Mouse (Mus musculus) heart, embryonic 12.5 days (tissue): Measurements from ENCODE around the gene Ppp2r5e. TPM values are rescaled to one million over a fixed set of nuclear protein-coding genes. Genes with fewer than 3 reads are reported as not detected.
"Not testable (repeated sequence)": the region's sequence is repeated elsewhere in the genome, so short reads cannot be mapped to it uniquely, and the experiment has no call there.

Experiments
- ATAC-seq: fragments of 200-750 bp; cut with Nextera tagmentation; 2 replicates; pipeline ENCODE4 v1.8.0; 2017; ENCODE audit warnings: moderate TSS enrichment, moderate library complexity; ENCODE audit not compliant: insufficient number of reproducible peaks, low FRiP score
- H3K27ac ChIP-seq: fragments of 300-500 bp; sonication (generic); 2 replicates; pipeline ENCODE4 v1.5.1; 2016; ENCODE audit warnings: mild to moderate bottlenecking, moderate library complexity; ENCODE audit not compliant: poor library complexity, severe bottlenecking
- H3K27me3 ChIP-seq: fragments of 300-500 bp; sonication (generic); replicated peaks from 2 replicates; pipeline ENCODE4 v1.6.1; 2016; ENCODE audit warnings: mild to moderate bottlenecking, moderate library complexity
- H3K36me3 ChIP-seq: fragments of 300-500 bp; sonication (generic); 2 replicates; pipeline ENCODE4 v1.6.1; 2016; ENCODE audit warnings: mild to moderate bottlenecking, moderate library complexity
- H3K4me1 ChIP-seq: fragments of 300-500 bp; sonication (generic); replicated peaks from 2 replicates; pipeline ENCODE4 v1.6.1; 2016; ENCODE audit warnings: mild to moderate bottlenecking
- H3K4me2 ChIP-seq: fragments of 300-500 bp; sonication (generic); 2 replicates; pipeline ENCODE4 v1.6.1; 2016; ENCODE audit warnings: mild to moderate bottlenecking, moderate library complexity
- H3K4me3 ChIP-seq: fragments of 300-500 bp; sonication (generic); 2 replicates; pipeline ENCODE4 v1.5.1; 2016; ENCODE audit warnings: mild to moderate bottlenecking
- H3K9ac ChIP-seq: fragments of 300-500 bp; sonication (generic); 2 replicates; pipeline ENCODE4 v1.6.1; 2016; ENCODE audit warnings: mild to moderate bottlenecking, moderate library complexity
- H3K9me3 ChIP-seq: fragments of 300-500 bp; sonication (generic); replicated peaks from 2 replicates; pipeline ENCODE4 v1.6.1; 2016; ENCODE audit warnings: mild to moderate bottlenecking, moderate library complexity
- WGBS: fragments of 180-500 bp; shearing (Covaris S2); methylation state at CpG from one replicate; pipeline ENCODE4 v1.1.7; 2016; 5-methylcytosine and 5-hydroxymethylcytosine counted together
- polyA plus RNA-seq: library from polyadenylated mRNA; unstranded; fragments of >200 nt; fragmentation: Nextera tagmentation; extraction: Ambion mirVana; gene quantifications from 2 replicates; pipeline ENCODE4 v1.2.1, GENCODE M21; 2016

Gene Ppp2r5e
- polyA plus RNA-seq, 1 experiment from 2014 or later = 12.7 TPM

GRCm38 (mm10) chr12:75448921-75449320 lies 147.1 kb downstream of the Ppp2r5e start:
- 64% methylated on average over 5 of the region's 5 CpGs for WGBS
- no peak for ATAC-seq
- H3K4me3 ChIP-seq = no peak overlapping the region
- H3K36me3 ChIP-seq = peaks cover 20% of the 10 kb centered on the region
- H3K27me3 ChIP-seq = no peaks in the 10 kb centered on the region
- no peak overlapping the region for H3K9ac ChIP-seq
- no peak overlapping the region for H3K4me2 ChIP-seq
- H3K27ac ChIP-seq = no peak overlapping the region
- no peaks in the 10 kb centered on the region for H3K9me3 ChIP-seq
- H3K4me1 ChIP-seq = peaks cover 14% of the 10 kb centered on the region

- H3K27me3 ChIP-seq = no peaks in the 10 kb centered on the region
- H3K9me3 ChIP-seq = no peaks in the 10 kb centered on the region
- H3K27ac ChIP-seq = no peak overlapping the region
- H3K36me3 ChIP-seq = peaks cover 2% of the 10 kb centered on the region; the same call in 1 of the 2 replicates
- H3K9ac ChIP-seq = no peak overlapping the region
- no peak for ATAC-seq
- H3K4me1 ChIP-seq = peaks cover 14% of the 10 kb centered on the region
- no peak overlapping the region for H3K4me3 ChIP-seq
- H3K4me2 ChIP-seq = no peak overlapping the region
- 81% methylated on average over 7 of the region's 7 CpGs for WGBS
These were observed 149.8 kb downstream of the Ppp2r5e start for GRCm38 (mm10) chr12:75446245-75446644.

- not testable (repeated sequence) for H3K4me1 ChIP-seq, H3K27ac ChIP-seq, H3K4me2 ChIP-seq, H3K9ac ChIP-seq, H3K27me3 ChIP-seq, H3K36me3 ChIP-seq, H3K9me3 ChIP-seq, ATAC-seq, H3K4me3 ChIP-seq
- 76% methylated on average over 6 of the region's 6 CpGs for WGBS
These were observed 163.6 kb downstream of the Ppp2r5e start for GRCm38 (mm10) chr12:75432400-75432799.

GRCm38 (mm10) chr12:75429685-75430396 lies 166.2 kb downstream of the Ppp2r5e start:
- Histone ChIP-seq H3K27me3 (no peaks in the 10 kb centered on the region), H3K9me3 (0 out of 2 replicates have a peak, but pooled peaks cover 5% of the 10 kb centered on the region), H3K4me2 (no peak overlapping the region), H3K27ac (no peak overlapping the region), H3K36me3 (no peaks in the 10 kb centered on the region), H3K9ac (no peak overlapping the region), H3K4me3 (no peak overlapping the region), H3K4me1 (no peaks in the 10 kb centered on the region)
- ATAC-seq = no peak
- WGBS = 86% methylated on average over 1 of the region's 1 CpGs

GRCm38 (mm10) chr12:75428719-75429118 lies 167.3 kb downstream of the Ppp2r5e start:
- Histone ChIP-seq H3K36me3 (no peaks in the 10 kb centered on the region), H3K4me2 (no peak overlapping the region), H3K4me1 (no peaks in the 10 kb centered on the region), H3K9ac (no peak overlapping the region), H3K27me3 (no peaks in the 10 kb centered on the region), H3K9me3 (0 out of 2 replicates have a peak, but pooled peaks cover 5% of the 10 kb centered on the region), H3K27ac (no peak overlapping the region), H3K4me3 (no peak overlapping the region)
- WGBS = 79% methylated on average over 6 of the region's 6 CpGs
- no peak for ATAC-seq

- H3K27ac ChIP-seq = no peak overlapping the region
- no peaks in the 10 kb centered on the region for H3K36me3 ChIP-seq
- H3K4me3 ChIP-seq = no peak overlapping the region
- no peak overlapping the region for H3K9ac ChIP-seq
- no peaks in the 10 kb centered on the region for H3K4me1 ChIP-seq
- H3K27me3 ChIP-seq = no peaks in the 10 kb centered on the region
- no peak for ATAC-seq
- H3K9me3 ChIP-seq = no peaks in the 10 kb centered on the region
- WGBS = 75% methylated on average over 7 of the region's 7 CpGs
- no peak overlapping the region for H3K4me2 ChIP-seq
These were observed 170.2 kb downstream of the Ppp2r5e start for GRCm38 (mm10) chr12:75425882-75426281.

GRCm38 (mm10) chr12:75424817-75425216 lies 171.2 kb downstream of the Ppp2r5e start:
- ATAC-seq = no peak
- Histone ChIP-seq H3K4me2 (no peak overlapping the region), H3K27me3 (no peaks in the 10 kb centered on the region), H3K4me3 (no peak overlapping the region), H3K9ac (no peak overlapping the region), H3K9me3 (no peaks in the 10 kb centered on the region), H3K27ac (no peak overlapping the region), H3K4me1 (no peaks in the 10 kb centered on the region), H3K36me3 (no peaks in the 10 kb centered on the region)
- WGBS = 72% methylated on average over 4 of the region's 4 CpGs

- no peaks in the 10 kb centered on the region for H3K4me1 ChIP-seq
- no peak overlapping the region for H3K4me3 ChIP-seq
- H3K27ac ChIP-seq = no peak overlapping the region
- H3K9me3 ChIP-seq = no peaks in the 10 kb centered on the region
- ATAC-seq = no peak
- no peaks in the 10 kb centered on the region for H3K36me3 ChIP-seq
- 64% methylated on average over 7 of the region's 7 CpGs for WGBS
- H3K27me3 ChIP-seq = no peaks in the 10 kb centered on the region
- H3K9ac ChIP-seq = no peak overlapping the region
- no peak overlapping the region for H3K4me2 ChIP-seq
These were observed 171.7 kb downstream of the Ppp2r5e start for GRCm38 (mm10) chr12:75424359-75424758.

GRCm38 (mm10) chr12:75416681-75417080 lies 179.4 kb downstream of the Ppp2r5e start, which contains the start of gene Gphb5:
Gene Gphb5 (minus strand): TSS chr12:75416781.
- 81% methylated on average over 4 of the region's 4 CpGs for WGBS
- Histone ChIP-seq H3K4me2 (no peak within 1 kb of the TSS), H3K27me3 (no peaks in the 10 kb centered on the region), H3K4me1 (no peaks in the 10 kb centered on the region), H3K4me3 (no peak within 1 kb of the TSS), H3K9ac (no peak within 1 kb of the TSS), H3K36me3 (no peaks in the 10 kb centered on the region), H3K27ac (no peak within 1 kb of the TSS), H3K9me3 (no peaks in the 10 kb centered on the region)
- no peak for ATAC-seq

GRCm38 (mm10) chr12:75414991-75415390 lies 181.1 kb downstream of the Ppp2r5e start:
- Histone ChIP-seq H3K36me3 (no peaks in the 10 kb centered on the region), H3K27me3 (no peaks in the 10 kb centered on the region), H3K4me2 (no peak overlapping the region), H3K4me1 (no peaks in the 10 kb centered on the region), H3K9me3 (no peaks in the 10 kb centered on the region), H3K4me3 (no peak overlapping the region), H3K9ac (no peak overlapping the region), H3K27ac (no peak overlapping the region)
- 67% methylated on average over 6 of the region's 6 CpGs for WGBS
- no peak for ATAC-seq

- ATAC-seq = no peak
- Histone ChIP-seq H3K4me3 (no peak overlapping the region), H3K36me3 (no peaks in the 10 kb centered on the region), H3K27ac (no peak overlapping the region), H3K27me3 (no peaks in the 10 kb centered on the region), H3K4me2 (no peak overlapping the region), H3K4me1 (no peaks in the 10 kb centered on the region), H3K9me3 (no peaks in the 10 kb centered on the region), H3K9ac (no peak overlapping the region)
- 75% methylated on average over 9 of the region's 9 CpGs for WGBS
These were observed 183.1 kb downstream of the Ppp2r5e start for GRCm38 (mm10) chr12:75412964-75413363.
